Mouse (Mus musculus) CH12.LX (cell line): ENCODE data around the gene Dclk1.

Experiments
- CTCF ChIP-seq, 2 experiments: IDR thresholded peaks in 1 of 2; conservative IDR thresholded peaks in 1 of 2; 2 replicates each; pipeline ENCODE4 v1.5.1; 2011 to 2012; ENCODE audit warnings: low read depth in 2 of 2, low read length in 2 of 2, improper control_type of control experiment in 1 of 2, inconsistent platforms in 1 of 2, mild to moderate bottlenecking in 1 of 2, moderate library complexity in 1 of 2
- ZC3H11A ChIP-seq: IDR thresholded peaks from 2 replicates; pipeline ENCODE4 v1.6.1; 2012; ENCODE audit warnings: low read depth, mild to moderate bottlenecking, inconsistent platforms, low read length, improper control_type of control experiment

DNA sequence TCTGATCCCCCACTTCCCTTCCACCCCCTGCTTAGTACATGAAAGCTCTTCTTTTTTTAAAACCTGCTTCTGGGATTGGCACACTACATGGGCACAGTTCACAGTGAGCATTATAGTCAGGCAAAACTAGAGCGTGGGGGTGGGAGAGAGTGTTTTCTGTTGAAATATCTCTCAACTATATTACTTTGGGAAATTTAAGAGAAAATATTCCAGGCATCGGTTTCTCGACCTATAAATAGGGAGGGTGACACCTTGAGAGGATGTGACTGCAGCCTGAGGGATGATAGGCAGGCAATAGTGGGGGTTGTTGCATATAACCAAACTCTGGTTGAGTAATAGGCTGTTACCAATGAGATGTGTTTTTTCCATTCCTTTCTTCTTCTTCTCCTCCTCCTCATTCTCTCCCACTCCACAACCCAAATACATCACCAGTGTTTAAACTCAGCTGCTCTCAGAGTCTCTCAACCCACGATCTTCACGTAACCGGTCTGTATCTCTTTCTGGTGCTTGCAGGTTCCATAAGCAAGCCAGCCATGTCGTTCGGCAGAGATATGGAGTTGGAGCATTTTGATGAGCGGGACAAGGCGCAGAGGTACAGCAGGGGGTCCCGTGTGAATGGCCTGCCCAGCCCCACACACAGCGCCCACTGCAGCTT is 4.6 kb downstream of the Dclk1 start:
- no peak for TF ChIP-seq CTCF (conservative IDR thresholded peaks at IDR 0.05 in 1 of 2, IDR thresholded peaks at IDR 0.05 in 1 of 2; ENCODE audit: low read depth in 2 of 2, low read length in 2 of 2)
- no peak for TF ChIP-seq ZC3H11A
